Mouse (Mus musculus): ENCODE results near the gene Mrps33.

DNA sequence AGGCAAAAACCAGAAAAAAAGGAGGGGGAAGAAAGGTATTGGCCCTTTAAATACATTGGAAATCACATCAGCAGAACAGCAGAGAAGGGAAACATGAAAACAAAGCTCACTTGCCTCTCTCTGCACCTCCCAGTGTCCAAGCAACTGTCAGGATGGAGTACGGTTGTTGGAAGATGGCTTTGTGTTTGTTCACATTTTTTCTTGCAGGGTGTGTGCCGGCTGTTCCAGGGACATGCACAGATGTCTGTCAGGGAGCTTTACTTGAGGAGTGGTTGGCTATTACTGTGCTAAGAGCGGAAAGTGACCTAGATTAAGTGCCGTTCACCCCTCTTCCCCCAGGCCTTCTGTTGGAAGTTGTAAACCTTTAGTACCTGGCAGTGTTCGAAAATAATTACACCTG lies 19.0 kb downstream of the Mrps33 start:
- TF ChIP-seq CTCF (IDR thresholded peaks at IDR 0.05; ENCODE audit: insufficient read depth, low read length): no peak
- no peak for TF ChIP-seq POLR2A (IDR thresholded peaks at IDR 0.05; ENCODE audit: borderline replicate concordance, extremely low read depth, low read depth, low read length)
